Mouse (Mus musculus) midbrain, embryonic 11.5 days (tissue): Measurements from ENCODE around the gene Mmp11. TPM values are rescaled to one million over a fixed set of nuclear protein-coding genes. Genes with fewer than 3 reads are reported as not detected.
A peak's percentile ranks its signal among the peaks of the same experiment; 100 is the strongest.
"Not testable (repeated sequence)": the region's sequence is repeated elsewhere in the genome, so short reads cannot be mapped to it uniquely, and the experiment has no call there.

Experiments used
- ATAC-seq: fragments of 200-750 bp; cut with Nextera tagmentation; 2 replicates; pipeline ENCODE4 v1.8.0; 2017; ENCODE audit warnings: moderate TSS enrichment, moderate library complexity; ENCODE audit not compliant: low FRiP score
- DNase-seq: peaks from one replicate; pipeline ENCODE4 v3.0.0; 2015; ENCODE audit warnings: low spot score; ENCODE audit errors: missing footprints
- H3K27ac ChIP-seq: fragments of 300-500 bp; sonication (generic); 2 replicates; pipeline ENCODE4 v1.5.1; 2014; ENCODE audit warnings: low read depth, low read length
- H3K27me3 ChIP-seq: fragments of 300-500 bp; sonication (generic); 2 replicates; pipeline ENCODE4 v1.6.1; 2014; ENCODE audit warnings: mild to moderate bottlenecking, low read length, moderate library complexity, mixed read lengths; ENCODE audit not compliant: control insufficient read depth, insufficient read depth
- H3K36me3 ChIP-seq: fragments of 300-500 bp; sonication (generic); 2 replicates; pipeline ENCODE4 v1.6.1; 2014; ENCODE audit warnings: mild to moderate bottlenecking, low read length, moderate library complexity, mixed read lengths; ENCODE audit not compliant: control insufficient read depth, insufficient read depth
- H3K4me1 ChIP-seq: fragments of 300-500 bp; sonication (generic); 2 replicates; pipeline ENCODE4 v1.6.1; 2014; ENCODE audit warnings: low read length; ENCODE audit not compliant: control insufficient read depth, insufficient read depth
- H3K4me2 ChIP-seq: fragments of 300-500 bp; sonication (generic); 2 replicates; pipeline ENCODE4 v1.6.1; 2014; ENCODE audit warnings: mild to moderate bottlenecking, moderate library complexity
- H3K4me3 ChIP-seq: fragments of 300-500 bp; sonication (generic); 2 replicates; pipeline ENCODE4 v1.5.1; 2014; ENCODE audit warnings: low read depth, low read length
- H3K9ac ChIP-seq: fragments of 300-500 bp; sonication (generic); 2 replicates; pipeline ENCODE4 v1.6.1; 2014; ENCODE audit warnings: low read length
- H3K9me3 ChIP-seq: fragments of 300-500 bp; sonication (generic); 2 replicates; pipeline ENCODE4 v1.6.1; 2016; ENCODE audit warnings: low read length; ENCODE audit not compliant: control insufficient read depth
- WGBS: fragments of 180-500 bp; shearing (Covaris S2); extraction: QIAGEN DNeasy Blood & Tissue Kit; methylation state at CpG from one replicate; pipeline ENCODE4 v1.1.7; 2014; 5-methylcytosine and 5-hydroxymethylcytosine counted together
- polyA plus RNA-seq: library from polyadenylated mRNA; unstranded; fragments of >200 nt; fragmentation: Nextera tagmentation; extraction: Ambion mirVana; gene quantifications from 2 replicates; pipeline ENCODE4 v1.2.1, GENCODE M21; 2014

The Mmp11 gene
- polyA plus RNA-seq, 1 experiment from 2014 or later = 34.6 TPM

- Histone ChIP-seq H3K9ac (no peak overlapping the region), H3K27me3 (no peaks in the 10 kb centered on the region), H3K4me2 (no peak overlapping the region), H3K4me3 (no peak overlapping the region), H3K9me3 (no peaks in the 10 kb centered on the region), H3K4me1 (peaks cover 7% of the 10 kb centered on the region; the same call in 1 of the 2 replicates), H3K36me3 (peaks cover 18% of the 10 kb centered on the region), H3K27ac (no peak overlapping the region)
- DNase-seq = no peak
- WGBS = 87% methylated on average over 6 of the region's 6 CpGs
- ATAC-seq = no peak
Observed at GRCm38 (mm10) chr10:75894601-75895000, 41.7 kb downstream of the Mmp11 start.

- peaks cover 7% of the 10 kb centered on the region; the same call in 1 of the 2 replicates for H3K4me1 ChIP-seq
Observed at GRCm38 (mm10) chr10:75893089-75893750, 43.1 kb downstream of the Mmp11 start, which contains the start of gene Derl3. Gene Derl3 (plus strand): TSS chr10:75893413.

DNA sequence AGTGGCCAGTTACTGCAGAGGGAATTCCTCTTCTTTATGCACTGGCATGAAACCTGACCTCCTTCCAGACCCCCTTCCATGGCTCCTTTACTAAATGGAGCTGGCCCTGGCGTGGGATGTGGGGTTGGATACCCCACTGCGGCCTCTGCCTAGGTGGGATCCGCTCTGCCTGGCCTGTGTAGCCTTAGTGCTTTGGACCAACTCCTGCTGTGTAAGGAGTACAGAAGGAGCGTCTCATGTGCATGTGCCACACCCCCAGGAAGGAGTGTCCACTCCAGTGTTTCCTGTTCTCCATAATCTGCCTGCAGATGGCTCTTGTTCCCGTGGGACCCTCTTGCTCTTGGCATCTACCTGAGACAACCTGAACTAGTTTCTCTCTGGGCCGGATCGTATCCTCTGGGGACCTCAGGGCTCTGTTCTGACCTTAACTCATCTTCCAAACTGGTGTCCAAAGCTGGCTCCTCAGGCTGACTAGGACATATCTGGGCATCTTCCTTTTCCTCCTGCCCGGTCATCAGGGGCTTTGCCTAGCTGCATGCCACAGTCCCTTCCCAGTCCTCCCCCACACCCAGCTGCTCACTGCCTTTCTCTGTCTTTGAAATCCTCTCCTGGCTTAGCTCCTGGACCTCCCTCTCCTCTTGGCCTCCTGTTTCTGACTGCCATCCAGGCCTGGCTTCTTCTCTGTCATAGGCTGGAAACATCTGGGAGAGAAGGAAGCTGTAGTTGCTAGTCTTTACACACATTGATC, 46.7 kb downstream of the Mmp11 start:
- Histone ChIP-seq H3K36me3 (no peaks in the 10 kb centered on the region), H3K4me2 (no peak overlapping the region), H3K27ac (no peak overlapping the region), H3K4me3 (no peak overlapping the region), H3K4me1 (peaks cover 7% of the 10 kb centered on the region; the same call in 1 of the 2 replicates), H3K9ac (no peak overlapping the region), H3K27me3 (no peaks in the 10 kb centered on the region), H3K9me3 (no peaks in the 10 kb centered on the region)
- WGBS = 47% methylated on average over 8 of the region's 8 CpGs
- no peak for ATAC-seq
- peak; percentile 69 for DNase-seq

More at GRCm38 (mm10) chr10:75893089-75893750, 43.1 kb downstream of the Mmp11 start, which contains the start of gene Derl3:
- peak; percentile 99 for ATAC-seq
- Histone ChIP-seq H3K4me3 (peak within 1 kb of the TSS; percentile 36), H3K9me3 (no peaks in the 10 kb centered on the region), H3K4me2 (peak within 1 kb of the TSS; percentile 82), H3K9ac (peak within 1 kb of the TSS; percentile 37), H3K36me3 (peaks cover 18% of the 10 kb centered on the region), H3K27me3 (no peaks in the 10 kb centered on the region), H3K27ac (no peak within 1 kb of the TSS)
- peak; percentile 98 for DNase-seq
- 1% methylated on average over 51 of the region's 51 CpGs for WGBS

- H3K4me1 ChIP-seq, H3K27me3 ChIP-seq, H3K9ac ChIP-seq, H3K4me3 ChIP-seq, H3K27ac ChIP-seq, ATAC-seq, DNase-seq, H3K4me2 ChIP-seq, H3K36me3 ChIP-seq, H3K9me3 ChIP-seq: not testable (repeated sequence)
- WGBS = 86% methylated on average over 4 of the region's 5 CpGs
Observed at GRCm38 (mm10) chr10:75887504-75887903, 48.8 kb downstream of the Mmp11 start.

DNA sequence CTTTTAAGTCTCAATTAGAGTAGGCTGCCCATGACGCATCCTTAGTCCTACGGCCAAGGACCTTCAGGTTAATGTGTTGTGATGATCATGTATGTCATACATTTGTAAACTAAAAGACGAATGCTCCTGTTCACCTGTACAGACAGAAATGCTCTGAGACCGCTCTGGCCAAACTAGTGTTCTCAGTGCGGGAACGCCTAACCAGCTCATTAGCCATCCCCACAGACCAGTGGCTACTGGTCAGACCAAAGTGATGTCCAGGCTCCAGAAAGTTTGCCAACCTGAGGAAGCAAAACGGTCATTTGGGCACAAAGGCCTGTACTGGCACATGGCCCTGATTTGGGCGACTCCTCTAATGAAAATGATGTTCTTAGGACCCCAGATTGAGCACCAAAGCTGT, 51.6 kb downstream of the Mmp11 start:
- ATAC-seq = no peak
- H3K36me3 ChIP-seq = no peaks in the 10 kb centered on the region
- no peaks in the 10 kb centered on the region for H3K9me3 ChIP-seq
- no peaks in the 10 kb centered on the region for H3K27me3 ChIP-seq
- WGBS = 90% methylated on average over 8 of the region's 8 CpGs
- no peak overlapping the region for H3K4me3 ChIP-seq
- H3K27ac ChIP-seq = no peak overlapping the region
- no peak overlapping the region for H3K4me2 ChIP-seq
- no peak overlapping the region for H3K9ac ChIP-seq
- H3K4me1 ChIP-seq = peaks cover 9% of the 10 kb centered on the region; the same call in 1 of the 2 replicates
- peak; percentile 57 for DNase-seq

DNA sequence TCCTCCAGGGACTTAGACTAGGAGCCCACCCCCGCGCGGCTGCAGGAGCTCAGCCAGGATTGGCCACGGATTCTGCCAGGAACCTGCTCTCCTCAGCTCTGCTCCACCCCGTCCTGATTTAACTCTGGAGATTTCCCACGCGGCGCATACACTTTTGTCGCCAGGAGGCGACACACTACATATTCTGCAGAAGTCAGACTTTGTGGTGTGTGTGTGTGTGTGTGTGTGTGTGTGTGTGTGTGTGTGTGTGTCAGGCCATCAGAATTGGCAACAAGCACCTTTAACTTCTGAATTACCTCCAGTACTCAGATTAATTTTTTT, 53.1 kb downstream of the Mmp11 start:
- WGBS = 3% methylated on average over 10 of the region's 10 CpGs
- ATAC-seq (peak; percentile 72), DNase-seq (peak; percentile 91)
- Histone ChIP-seq H3K36me3 (no peaks in the 10 kb centered on the region), H3K9me3 (no peaks in the 10 kb centered on the region), H3K9ac (no peak overlapping the region), H3K4me1 (peaks cover 9% of the 10 kb centered on the region; the same call in 1 of the 2 replicates), H3K4me3 (no peak overlapping the region), H3K27me3 (no peaks in the 10 kb centered on the region), H3K4me2 (peak overlapping the region; percentile 5; the same call in 1 of the 2 replicates), H3K27ac (no peak overlapping the region)

DNA sequence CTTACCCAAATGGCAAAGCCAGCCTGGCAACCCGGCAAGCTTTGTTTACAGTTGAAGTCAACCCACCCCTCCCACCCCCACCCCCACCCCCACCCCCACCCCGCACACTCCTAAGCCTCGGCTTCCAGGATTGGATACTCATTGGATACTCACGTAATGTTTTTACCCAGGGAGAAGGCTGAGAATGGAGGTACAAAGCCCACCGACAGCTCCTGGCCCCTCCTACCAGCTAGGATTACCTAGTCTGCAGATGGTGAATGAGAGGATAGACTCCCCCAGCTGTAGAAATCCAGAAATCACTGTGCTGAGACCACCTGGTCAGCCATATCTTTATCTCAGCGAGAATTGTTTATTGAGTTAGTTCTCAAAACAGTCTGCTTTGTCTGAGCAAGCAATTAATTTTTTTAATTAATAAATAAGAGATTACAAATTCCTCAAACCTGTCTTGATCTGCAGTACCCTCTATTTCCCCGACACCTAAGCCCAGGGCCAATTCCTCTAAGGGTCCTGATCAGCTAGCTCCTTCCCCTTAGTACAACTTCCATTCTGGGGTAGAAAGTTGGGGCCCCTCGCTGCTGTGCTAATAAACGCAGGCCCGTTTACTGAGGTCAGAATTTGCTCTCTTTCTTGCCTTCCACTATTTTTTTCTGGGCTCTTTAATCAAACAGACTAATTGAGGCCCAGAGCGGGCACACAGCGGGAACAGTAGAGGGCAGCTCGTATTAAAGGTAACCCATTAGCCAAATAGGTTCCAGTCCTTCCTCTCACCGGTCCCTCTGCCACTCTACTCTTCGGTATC, 53.7 kb downstream of the Mmp11 start:
- 5% methylated on average over 15 of the region's 15 CpGs for WGBS
- H3K4me1 ChIP-seq = peaks cover 9% of the 10 kb centered on the region; the same call in 1 of the 2 replicates
- no peak overlapping the region for H3K9ac ChIP-seq
- no peaks in the 10 kb centered on the region for H3K9me3 ChIP-seq
- H3K4me3 ChIP-seq = no peak overlapping the region
- H3K36me3 ChIP-seq = no peaks in the 10 kb centered on the region
- H3K4me2 ChIP-seq = peak overlapping the region; percentile 5; the same call in 1 of the 2 replicates
- H3K27ac ChIP-seq = no peak overlapping the region
- DNase-seq = peak; percentile 90
- peak; percentile 33; the same call in 1 of the 2 replicates for ATAC-seq
- H3K27me3 ChIP-seq = no peaks in the 10 kb centered on the region

GRCm38 (mm10) chr10:75881578-75882432, 54.5 kb downstream of the Mmp11 start:
- ATAC-seq = peak; percentile 9; the same call in 1 of the 2 replicates

More at GRCm38 (mm10) chr10:75881578-75882432, 54.5 kb downstream of the Mmp11 start:
- DNase-seq = peak; percentile 85
- Histone ChIP-seq H3K27ac (no peak overlapping the region), H3K4me1 (peaks cover 9% of the 10 kb centered on the region; the same call in 1 of the 2 replicates), H3K4me3 (no peak overlapping the region), H3K9me3 (no peaks in the 10 kb centered on the region), H3K9ac (no peak overlapping the region; the same call in 1 of the 2 replicates), H3K27me3 (no peaks in the 10 kb centered on the region), H3K36me3 (no peaks in the 10 kb centered on the region), H3K4me2 (no peak overlapping the region)
- 15% methylated on average over 20 of the region's 20 CpGs for WGBS
